Mouse (Mus musculus) liver, embryonic 13.5 days (tissue): ENCODE measurements around the gene Pms2. TPM values are rescaled to one million over a fixed set of nuclear protein-coding genes. Genes with fewer than 3 reads are reported as not detected.

Source experiments
- ATAC-seq: fragments of 200-750 bp; cut with Nextera tagmentation; 2 replicates; pipeline ENCODE4 v1.8.0; 2017; ENCODE audit warnings: low read depth, mild to moderate bottlenecking, moderate number of reproducible peaks, moderate library complexity
- DNase-seq: peaks from one replicate; pipeline ENCODE4 v3.0.0; 2022
- H3K27ac ChIP-seq: fragments of 300-500 bp; sonication (generic); 2 replicates; pipeline ENCODE4 v1.5.1; 2015; ENCODE audit warnings: moderate library complexity, mild to moderate bottlenecking, inconsistent platforms
- H3K27me3 ChIP-seq: fragments of 300-500 bp; sonication (generic); 2 replicates; pipeline ENCODE4 v1.6.1; 2015; ENCODE audit warnings: mild to moderate bottlenecking, inconsistent platforms
- H3K36me3 ChIP-seq: fragments of 300-500 bp; sonication (generic); 2 replicates; pipeline ENCODE4 v1.6.1; 2015; ENCODE audit warnings: mild to moderate bottlenecking, inconsistent platforms
- H3K4me1 ChIP-seq: fragments of 300-500 bp; sonication (generic); replicated peaks from 2 replicates; pipeline ENCODE4 v1.6.1; 2015; ENCODE audit warnings: inconsistent platforms
- H3K4me2 ChIP-seq: fragments of 300-500 bp; sonication (generic); 2 replicates; pipeline ENCODE4 v1.6.1; 2015; ENCODE audit warnings: inconsistent platforms, mild to moderate bottlenecking, moderate library complexity
- H3K4me3 ChIP-seq: fragments of 300-500 bp; sonication (generic); replicated peaks from 2 replicates; pipeline ENCODE4 v1.5.1; 2015; ENCODE audit warnings: mild to moderate bottlenecking, inconsistent platforms
- H3K9ac ChIP-seq: fragments of 300-500 bp; sonication (generic); 2 replicates; pipeline ENCODE4 v1.6.1; 2015; ENCODE audit warnings: mild to moderate bottlenecking, inconsistent platforms
- H3K9me3 ChIP-seq: fragments of 300-500 bp; sonication (generic); replicated peaks from 2 replicates; pipeline ENCODE4 v1.6.1; 2016; ENCODE audit warnings: inconsistent platforms
- WGBS: fragments of 180-500 bp; shearing (Covaris S2); methylation state at CpG from one replicate; pipeline ENCODE4 v1.1.7; 2015; ENCODE audit not compliant: insufficient replicate concordance; 5-methylcytosine and 5-hydroxymethylcytosine counted together
- polyA plus RNA-seq: library from polyadenylated mRNA; unstranded; fragments of >200 nt; fragmentation: Nextera tagmentation; extraction: Ambion mirVana; gene quantifications from 2 replicates; pipeline ENCODE4 v1.2.1, GENCODE M21; 2015

Gene Pms2
- polyA plus RNA-seq, result 16.9 and 21.5 TPM in 2 replicates

- peak within 1 kb of the TSS; percentile 97 for H3K27ac ChIP-seq
- H3K36me3 ChIP-seq, result peaks cover 40% of the 10 kb centered on the region
- ATAC-seq (peak; percentile 94), DNase-seq (peak; percentile 96)
- no peaks in the 10 kb centered on the region for H3K9me3 ChIP-seq
- peaks cover 42% of the 10 kb centered on the region for H3K4me1 ChIP-seq
- H3K9ac ChIP-seq, result peak within 1 kb of the TSS; percentile 82
- no peaks in the 10 kb centered on the region for H3K27me3 ChIP-seq
- H3K4me3 ChIP-seq, result peak within 1 kb of the TSS; percentile 76
- under 1% methylated on average over 70 of the region's 70 CpGs for WGBS
- peak within 1 kb of the TSS; percentile 91 for H3K4me2 ChIP-seq
These were observed at the start of gene Pms2, which contains the start of gene Aimp2 for GRCm38 (mm10) chr5:143909417-143910400. Gene Pms2 (plus strand): TSS chr5:143909964. Gene Aimp2 (minus strand): TSS chr5:143909847.

- Histone ChIP-seq H3K36me3 (peaks cover 53% of the 10 kb centered on the region), H3K9me3 (no peaks in the 10 kb centered on the region), H3K4me2 (no peak overlapping the region), H3K27me3 (no peaks in the 10 kb centered on the region), H3K9ac (no peak overlapping the region), H3K4me1 (peaks cover 15% of the 10 kb centered on the region), H3K27ac (peak overlapping the region; percentile 23; the same call in 1 of the 2 replicates), H3K4me3 (no peak overlapping the region)
- WGBS, result 91% methylated on average over 11 of the region's 11 CpGs
- ATAC-seq (no peak), DNase-seq (no peak)
These were observed 38.1 kb upstream of the Pms2 start for GRCm38 (mm10) chr5:143871547-143872169.

GRCm38 (mm10) chr5:143874571-143874970, 35.2 kb upstream of the Pms2 start:
- ATAC-seq (peak; percentile 57; the same call in 1 of the 2 replicates), DNase-seq (no peak)
- no peak overlapping the region for H3K4me3 ChIP-seq
- peaks cover 82% of the 10 kb centered on the region for H3K36me3 ChIP-seq
- no peak overlapping the region for H3K27ac ChIP-seq
- no peaks in the 10 kb centered on the region for H3K9me3 ChIP-seq
- H3K27me3 ChIP-seq, result no peaks in the 10 kb centered on the region
- H3K9ac ChIP-seq, result no peak overlapping the region
- H3K4me2 ChIP-seq, result no peak overlapping the region
- WGBS, result 77% methylated on average over 4 of the region's 4 CpGs
- H3K4me1 ChIP-seq, result peaks cover 15% of the 10 kb centered on the region

GRCm38 (mm10) chr5:143885274-143885673, 24.5 kb upstream of the Pms2 start:
- H3K4me1 ChIP-seq, result no peaks in the 10 kb centered on the region

DNA sequence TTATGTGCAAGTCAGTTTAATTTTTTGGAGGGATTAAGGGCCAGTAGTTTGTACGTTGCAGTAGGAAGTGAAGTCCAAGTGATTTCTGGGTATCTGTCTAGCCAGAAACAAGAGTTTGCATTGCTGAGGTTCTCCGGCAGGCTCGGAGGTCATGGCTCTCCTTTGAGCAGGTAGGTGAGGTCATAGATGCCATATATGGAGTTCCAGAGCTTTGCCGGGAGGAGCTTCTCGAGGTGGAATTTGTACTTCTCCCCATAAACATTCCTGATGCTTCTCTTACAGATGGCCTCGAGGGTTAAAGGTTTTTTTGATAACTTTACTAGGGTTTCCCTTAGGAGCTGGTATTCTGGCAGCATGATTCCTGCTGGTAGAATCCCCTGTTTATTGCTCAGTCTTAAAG, 19.0 kb upstream of the Pms2 start:
- Histone ChIP-seq H3K9ac (no peak overlapping the region), H3K36me3 (peaks cover 100% of the 10 kb centered on the region), H3K4me3 (no peak overlapping the region), H3K9me3 (no peaks in the 10 kb centered on the region; the same call in 1 of the 2 replicates), H3K4me2 (no peak overlapping the region), H3K27me3 (no peaks in the 10 kb centered on the region), H3K27ac (no peak overlapping the region), H3K4me1 (peaks cover 33% of the 10 kb centered on the region)
- DNase-seq (no peak), ATAC-seq (no peak)
- 78% methylated on average over 6 of the region's 6 CpGs for WGBS

More at GRCm38 (mm10) chr5:143885274-143885673, 24.5 kb upstream of the Pms2 start:
- Histone ChIP-seq H3K4me2 (no peak overlapping the region), H3K27ac (no peak overlapping the region), H3K9ac (no peak overlapping the region), H3K27me3 (no peaks in the 10 kb centered on the region), H3K9me3 (no peaks in the 10 kb centered on the region; the same call in 1 of the 2 replicates), H3K36me3 (peaks cover 100% of the 10 kb centered on the region), H3K4me3 (no peak overlapping the region)
- no peak for DNase-seq
- WGBS, result 95% methylated on average over 3 of the region's 3 CpGs
- no peak for ATAC-seq

- H3K36me3 ChIP-seq, result peaks cover 100% of the 10 kb centered on the region
These were observed 17.4 kb upstream of the Pms2 start for GRCm38 (mm10) chr5:143892255-143892886.

DNA sequence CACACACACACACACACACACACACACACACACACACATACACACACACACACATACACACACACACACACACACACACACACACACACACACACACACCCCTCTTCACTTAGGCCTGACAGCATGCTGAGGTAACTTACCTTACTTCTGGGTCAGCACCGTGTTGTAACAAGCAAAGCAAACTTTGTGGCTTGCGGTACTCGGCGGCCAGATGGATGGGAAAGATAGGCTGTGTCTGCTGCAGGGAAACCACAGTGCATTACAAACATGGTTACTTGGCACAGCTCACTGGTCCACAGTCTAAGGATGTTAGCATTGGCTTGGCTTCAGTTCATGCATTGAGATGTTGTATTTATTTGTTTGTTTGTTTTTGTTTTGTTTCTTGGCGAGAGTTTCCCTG, 16.4 kb upstream of the Pms2 start:
- H3K9ac ChIP-seq, result no peak overlapping the region
- H3K36me3 ChIP-seq, result peaks cover 100% of the 10 kb centered on the region
- H3K4me1 ChIP-seq, result peaks cover 33% of the 10 kb centered on the region
- no peaks in the 10 kb centered on the region for H3K27me3 ChIP-seq
- DNase-seq (peak; percentile 44), ATAC-seq (peak; percentile 55)
- no peak overlapping the region for H3K4me3 ChIP-seq
- no peak overlapping the region for H3K27ac ChIP-seq
- H3K4me2 ChIP-seq, result no peak overlapping the region
- WGBS, result 26% methylated on average over 5 of the region's 5 CpGs
- H3K9me3 ChIP-seq, result no peaks in the 10 kb centered on the region

More at GRCm38 (mm10) chr5:143892255-143892886, 17.4 kb upstream of the Pms2 start:
- Histone ChIP-seq H3K4me1 (peaks cover 33% of the 10 kb centered on the region), H3K27ac (peak overlapping the region; percentile 39), H3K4me3 (no peak overlapping the region), H3K27me3 (no peaks in the 10 kb centered on the region), H3K9ac (no peak overlapping the region; the same call in 1 of the 2 replicates), H3K4me2 (no peak overlapping the region), H3K9me3 (no peaks in the 10 kb centered on the region)
- peak; percentile 59 for ATAC-seq
- no peak for DNase-seq
- WGBS, result 50% methylated on average over 9 of the region's 9 CpGs

DNA sequence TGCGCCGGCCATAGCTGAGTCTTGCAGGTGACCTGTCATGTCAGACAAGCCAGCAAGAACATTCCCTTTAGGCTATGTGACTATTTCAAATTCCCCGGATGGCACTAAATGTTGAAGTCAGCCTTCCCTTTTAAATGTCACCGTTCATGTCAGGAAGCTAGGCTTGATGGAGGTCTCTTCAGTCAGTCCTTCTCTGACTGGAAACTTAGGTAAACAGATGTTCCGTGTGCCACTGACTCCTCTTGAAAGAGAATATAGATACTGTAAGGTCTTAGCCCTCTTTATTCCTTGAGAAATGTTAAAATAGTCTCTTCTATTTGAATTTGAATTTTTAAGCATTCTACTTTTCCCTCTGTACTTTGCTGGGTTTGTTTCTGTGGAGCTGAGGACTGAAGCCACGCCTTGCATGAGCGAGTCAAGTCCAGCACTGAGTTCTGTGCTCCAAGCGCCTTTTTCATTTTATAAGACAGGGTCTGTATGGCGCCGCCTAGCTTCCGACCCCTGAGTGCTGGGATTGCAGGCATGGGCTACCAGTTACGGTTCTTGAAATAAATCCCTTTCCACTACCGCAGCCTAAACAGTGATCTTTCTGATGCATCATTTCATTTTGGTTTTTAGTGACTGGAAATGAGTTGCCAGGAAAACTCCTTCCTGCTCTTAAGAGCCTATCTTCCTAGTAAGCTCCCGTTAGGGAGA, 12.0 kb upstream of the Pms2 start, which contains the start of gene Ankrd61:
Ankrd61 (minus strand) TSS at position 51 of the 696 bp plus-strand sequence.
- no peak for DNase-seq
- ATAC-seq, result no peak
- WGBS, result 89% methylated on average over 14 of the region's 14 CpGs

DNA sequence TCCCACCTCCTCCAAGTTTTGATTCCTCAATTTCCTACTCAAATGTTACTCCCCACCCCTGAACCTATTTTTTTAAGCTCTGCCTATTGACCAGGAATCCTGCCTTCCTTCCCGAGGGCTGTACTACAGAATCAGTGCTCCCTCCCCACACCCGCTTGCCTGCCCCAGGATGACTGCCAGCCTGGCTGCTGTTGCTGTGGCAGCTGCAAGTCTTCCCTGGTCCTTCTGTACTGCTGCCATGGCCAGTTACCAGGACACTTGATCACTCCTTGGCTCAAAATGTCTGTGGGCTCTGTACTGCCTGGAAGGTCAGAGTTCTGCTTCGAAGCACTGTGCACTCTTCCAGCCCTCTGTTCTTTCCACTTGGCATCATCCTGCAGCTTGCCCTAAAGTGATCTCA, 7.7 kb upstream of the Pms2 start:
- DNase-seq, result no peak
- Histone ChIP-seq H3K27ac (no peak overlapping the region), H3K4me2 (no peak overlapping the region), H3K27me3 (no peaks in the 10 kb centered on the region), H3K4me1 (peaks cover 32% of the 10 kb centered on the region), H3K36me3 (peaks cover 96% of the 10 kb centered on the region), H3K9me3 (no peaks in the 10 kb centered on the region), H3K4me3 (no peak overlapping the region), H3K9ac (no peak overlapping the region)
- no peak for ATAC-seq
- 90% methylated on average over 3 of the region's 3 CpGs for WGBS

More for the DNA sequence above, 12.0 kb upstream of the Pms2 start, which contains the start of gene Ankrd61:
- no peak within 1 kb of the TSS for H3K9ac ChIP-seq
- H3K9me3 ChIP-seq, result no peaks in the 10 kb centered on the region
- H3K27ac ChIP-seq, result no peak within 1 kb of the TSS
- no peak within 1 kb of the TSS for H3K4me3 ChIP-seq
- peaks cover 100% of the 10 kb centered on the region for H3K36me3 ChIP-seq
- no peak within 1 kb of the TSS for H3K4me2 ChIP-seq
- no peaks in the 10 kb centered on the region for H3K27me3 ChIP-seq
- peaks cover 19% of the 10 kb centered on the region for H3K4me1 ChIP-seq

DNA sequence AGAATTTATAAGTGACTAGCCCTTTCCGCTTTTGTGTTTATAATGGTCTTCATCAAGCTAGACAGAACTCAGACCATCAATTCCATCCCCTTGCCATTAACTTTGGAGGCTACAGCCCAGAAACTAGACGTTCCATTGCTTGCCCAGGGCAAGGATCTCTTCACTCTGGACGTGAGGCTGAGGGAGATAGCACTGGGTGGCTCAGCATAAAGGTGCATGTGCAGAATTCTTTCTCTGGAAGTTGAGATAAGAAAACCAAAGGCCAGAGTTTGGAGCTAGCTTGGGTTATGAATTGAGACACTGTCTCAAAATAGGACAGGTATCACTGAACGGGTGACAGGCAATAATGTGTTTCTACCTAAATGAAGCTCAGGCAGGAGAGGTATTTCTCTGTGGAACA, 6.0 kb upstream of the Pms2 start:
- H3K4me1 ChIP-seq, result peaks cover 49% of the 10 kb centered on the region
- no peak overlapping the region for H3K4me3 ChIP-seq
- peak; percentile 34 for DNase-seq
- peak overlapping the region; percentile 30 for H3K9ac ChIP-seq
- H3K27ac ChIP-seq, result peak overlapping the region; percentile 50
- H3K27me3 ChIP-seq, result no peaks in the 10 kb centered on the region
- no peak overlapping the region for H3K4me2 ChIP-seq
- whole genome bisulfite sequencing, result 34% methylated on average over 4 of the region's 4 CpGs
- H3K36me3 ChIP-seq, result peaks cover 86% of the 10 kb centered on the region
- peak; percentile 73 for ATAC-seq
- no peaks in the 10 kb centered on the region for H3K9me3 ChIP-seq
